Mouse (Mus musculus): ENCODE measurements at regions not wholly inside any gene's neighbourhood (a gene's known extent, or its start where the extent isn't known, plus 50 kb on each side); places are given as distances from the start of the nearest gene placed in this dataset.
"Not testable (repeated sequence)": the region's sequence is repeated elsewhere in the genome, so short reads cannot be mapped to it uniquely, and the experiment has no call there.

DNA sequence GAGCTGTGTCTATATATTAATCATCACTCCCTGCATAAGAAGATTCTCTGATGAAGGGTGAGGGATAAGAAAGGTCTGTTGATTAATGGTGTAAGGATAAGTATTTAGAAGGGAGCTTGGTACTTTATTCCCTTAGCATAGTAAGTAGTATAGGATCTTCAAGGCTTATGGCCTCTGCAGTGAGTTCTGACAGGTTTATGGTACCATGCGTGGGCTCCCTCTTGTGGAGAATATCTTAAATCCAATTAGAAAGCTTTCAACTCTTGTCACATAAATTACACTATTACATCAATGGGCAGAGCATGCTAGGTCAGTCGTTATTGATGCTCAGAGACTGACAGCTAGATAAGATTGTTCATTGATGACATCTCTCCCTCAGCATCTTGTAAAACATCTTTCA, 112.7 kb upstream of the Grin3a start:
- DNase-seq (ENCODE audit: low read depth, low spot score) = peak; percentile 9

DNA sequence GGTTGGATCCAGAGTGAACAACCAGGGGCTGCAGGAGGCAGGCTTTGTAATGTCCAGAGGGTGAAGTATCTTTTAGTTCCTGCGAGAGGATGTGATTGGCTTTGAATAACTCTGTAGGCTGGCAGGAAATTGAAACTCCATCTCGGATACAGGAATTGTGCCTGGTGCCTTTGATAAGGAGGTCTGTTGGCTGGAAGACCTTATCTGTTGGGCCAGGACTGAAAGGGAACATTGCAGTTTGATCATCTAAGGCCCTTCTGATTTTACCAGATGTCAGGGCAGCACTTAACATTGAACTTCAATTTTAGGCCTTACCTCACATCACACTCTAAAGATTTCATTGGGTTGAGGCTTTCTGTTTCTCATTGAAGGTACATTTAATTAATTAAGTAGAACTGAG, 111.3 kb upstream of the Grin3a start:
- no peak for DNase-seq (ENCODE audit: low read depth, low spot score)

DNA sequence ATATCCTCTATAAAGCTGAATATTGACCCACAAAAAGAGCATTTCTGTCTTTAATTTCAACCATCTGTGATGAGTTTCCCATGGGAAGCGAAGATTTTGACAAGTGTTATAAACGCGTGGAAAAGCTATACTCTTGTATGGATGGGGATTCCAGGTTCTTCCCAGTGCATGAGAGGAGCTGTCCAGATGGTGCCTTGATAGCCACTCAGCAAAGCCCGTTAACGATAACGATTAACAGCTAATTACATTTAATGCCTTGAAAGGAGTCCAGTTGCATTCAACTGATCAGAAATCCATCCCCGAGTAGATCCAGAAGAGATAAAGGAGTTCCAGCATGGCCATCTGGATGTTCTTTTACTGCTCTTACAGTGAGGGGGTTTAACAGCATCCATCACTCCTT, 100.8 kb upstream of the Grin3a start:
- DNase-seq (ENCODE audit: low read depth, low spot score) = no peak

- no peak for DNase-seq (ENCODE audit: low read depth, low spot score)
Observed at GRCm38 (mm10) chr4:49937471-49937870, 91.9 kb upstream of the Grin3a start.

DNA sequence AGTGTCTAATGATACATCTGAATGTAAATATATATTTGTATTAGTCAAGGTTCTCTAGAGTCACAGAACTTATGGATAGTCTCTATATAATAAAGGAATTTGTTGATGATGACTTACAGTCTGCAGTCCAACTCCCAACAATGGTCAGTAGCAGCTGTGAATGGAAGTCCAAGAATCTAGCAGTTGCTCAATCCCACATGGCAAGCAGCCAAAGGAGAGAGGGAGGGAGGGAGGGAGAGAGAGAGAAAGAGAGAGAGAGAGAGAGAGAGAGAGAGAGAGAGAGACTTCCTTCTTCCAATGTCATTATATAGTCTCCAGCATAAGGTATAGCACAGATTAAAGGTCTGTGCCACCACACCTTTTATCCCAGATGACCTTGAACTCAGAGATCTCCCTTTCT, 84.1 kb upstream of the Grin3a start:
- DNase-seq (ENCODE audit: low read depth, low spot score) = not testable (repeated sequence)

DNA sequence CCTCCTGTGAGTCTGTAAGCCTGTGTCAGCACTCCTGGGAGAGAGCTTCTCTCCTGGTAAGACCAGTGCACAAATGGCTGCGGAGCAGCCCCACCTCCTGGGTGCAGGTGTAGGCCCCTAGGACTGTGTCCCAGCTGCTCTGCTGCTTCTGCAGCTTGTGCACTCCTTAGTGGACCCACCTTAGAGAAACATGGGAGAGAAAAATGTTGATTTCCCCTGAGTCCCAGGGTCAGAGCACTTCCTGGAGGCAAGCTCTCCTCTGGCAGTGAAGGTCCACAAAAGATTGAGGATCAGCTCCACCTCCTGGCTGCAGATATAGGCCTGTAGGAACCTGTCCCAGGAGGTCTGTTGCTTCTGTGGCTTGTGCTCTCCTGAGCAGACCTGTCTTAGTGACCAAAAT, 81.5 kb upstream of the Grin3a start:
- DNase-seq (ENCODE audit: low read depth, low spot score) = no peak

DNA sequence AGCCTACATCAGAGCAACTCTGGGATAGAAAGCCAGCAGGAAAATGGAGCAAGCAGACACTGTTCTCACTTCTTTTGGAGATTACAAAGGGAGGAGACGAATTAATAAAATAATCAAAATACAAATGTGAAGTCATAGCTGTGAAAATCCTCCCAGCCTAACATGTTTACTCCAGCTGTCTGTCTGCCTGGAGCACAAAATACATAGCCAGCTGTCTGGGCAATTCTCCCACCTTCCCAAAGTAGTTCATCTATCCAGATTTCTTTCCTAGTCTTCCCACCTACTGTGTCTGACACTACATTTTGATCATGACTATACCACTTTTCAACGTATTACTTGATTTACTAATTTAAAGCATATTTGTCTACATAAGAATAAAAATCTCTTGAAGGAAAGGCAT, 68.7 kb upstream of the Grin3a start:
- DNase-seq (ENCODE audit: low read depth, low spot score) = no peak

DNA sequence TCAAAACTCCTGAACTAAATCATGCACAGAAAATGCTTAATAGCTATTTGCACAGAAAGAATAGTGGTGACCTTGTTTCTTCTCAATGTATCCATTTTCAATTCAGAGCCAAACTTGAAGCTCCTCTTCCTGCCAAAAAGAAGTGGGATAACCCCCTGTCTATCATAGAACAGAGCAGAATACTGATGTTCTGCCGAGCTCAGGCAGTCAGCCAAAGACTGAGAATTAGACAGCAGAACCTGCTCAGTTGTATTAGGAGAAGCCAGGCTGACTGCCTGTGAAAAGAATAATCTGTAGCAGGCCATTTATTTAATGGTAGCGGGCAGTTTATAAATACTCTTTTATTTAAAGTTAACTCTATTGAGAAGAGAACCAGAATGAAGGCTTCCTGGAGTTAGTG, 68.1 kb upstream of the Grin3a start:
- no peak for DNase-seq (ENCODE audit: low read depth, low spot score)

Data from R1 (cell line).